Mouse (Mus musculus) hindbrain, postnatal 0 days (tissue): ENCODE measurements at regions not wholly inside any gene's neighbourhood (a gene's known extent, or its start where the extent isn't known, plus 50 kb on each side); places are given as distances from the start of the nearest gene placed in this dataset.

Experiments used
- ATAC-seq: fragments of 200-750 bp; cut with Nextera tagmentation; 2 replicates; pipeline ENCODE4 v1.8.0; 2017; ENCODE audit warnings: mild to moderate bottlenecking, moderate TSS enrichment, moderate library complexity
- DNase-seq: peaks from one replicate; pipeline ENCODE4 v3.0.0-alpha.2; 2015; ENCODE audit warnings: low spot score
- H3K27ac ChIP-seq: fragments of 300-500 bp; sonication (generic); 2 replicates; pipeline ENCODE4 v1.5.1; 2014; ENCODE audit warnings: mild to moderate bottlenecking
- H3K27me3 ChIP-seq: fragments of 300-500 bp; sonication (generic); 2 replicates; pipeline ENCODE4 v1.6.1; 2014; ENCODE audit warnings: low read length, mixed read lengths; ENCODE audit not compliant: insufficient read depth
- H3K36me3 ChIP-seq: fragments of 300-500 bp; sonication (generic); 2 replicates; pipeline ENCODE4 v1.6.1; 2014; ENCODE audit warnings: low read length, mixed read lengths; ENCODE audit not compliant: insufficient read depth
- H3K4me1 ChIP-seq: fragments of 300-500 bp; sonication (generic); 2 replicates; pipeline ENCODE4 v1.6.1; 2014; ENCODE audit warnings: antibody characterized with exemption, low read length, mixed read lengths; ENCODE audit not compliant: insufficient read depth
- H3K4me2 ChIP-seq: fragments of 300-500 bp; sonication (generic); 2 replicates; pipeline ENCODE4 v1.6.1; 2014; ENCODE audit warnings: low read depth, mild to moderate bottlenecking, low read length, moderate library complexity, mixed read lengths
- H3K4me3 ChIP-seq: fragments of 300-500 bp; sonication (generic); 2 replicates; pipeline ENCODE4 v1.5.1; 2014; ENCODE audit warnings: low read length
- H3K9ac ChIP-seq: fragments of 300-500 bp; sonication (generic); replicated peaks from 2 replicates; pipeline ENCODE4 v1.6.1; 2014; ENCODE audit warnings: mild to moderate bottlenecking, low read length, moderate library complexity, mixed read lengths
- H3K9me3 ChIP-seq: fragments of 300-500 bp; sonication (generic); 2 replicates; pipeline ENCODE4 v1.6.1; 2016; ENCODE audit warnings: low read length, mixed read lengths
- CTCF ChIP-seq: IDR thresholded peaks from 2 replicates; pipeline ENCODE4 v1.5.1; 2016; ENCODE audit warnings: antibody characterized with exemption, control low read depth, low read depth
- WGBS: fragments of 180-500 bp; shearing (Covaris S2); extraction: QIAGEN DNeasy Blood & Tissue Kit; methylation state at CpG from one replicate; pipeline ENCODE4 v1.1.7; 2014; 5-methylcytosine and 5-hydroxymethylcytosine counted together

GRCm38 (mm10) chr13:52049249-52049648 lies 202.8 kb downstream of the Gadd45g start:
- Histone ChIP-seq H3K4me1 (peaks cover 14% of the 10 kb centered on the region), H3K9me3 (no peaks in the 10 kb centered on the region), H3K36me3 (no peaks in the 10 kb centered on the region), H3K4me2 (no peak overlapping the region), H3K27me3 (no peaks in the 10 kb centered on the region), H3K4me3 (no peak overlapping the region), H3K27ac (no peak overlapping the region), H3K9ac (no peak overlapping the region)
- 95% methylated on average over 2 of the region's 2 CpGs for WGBS
- no peak for TF ChIP-seq CTCF
- ATAC-seq (no peak), DNase-seq (no peak)

- no peak for TF ChIP-seq CTCF
- WGBS = 86% methylated on average over 8 of the region's 8 CpGs
- no peak for ATAC-seq
Observed at GRCm38 (mm10) chr13:52055741-52056140, 209.3 kb downstream of the Gadd45g start.

GRCm38 (mm10) chr13:52057456-52057855 lies 211.0 kb downstream of the Gadd45g start:
- 87% methylated on average over 10 of the region's 10 CpGs for WGBS

More at GRCm38 (mm10) chr13:52055741-52056140, 209.3 kb downstream of the Gadd45g start:
- H3K27me3 ChIP-seq = no peaks in the 10 kb centered on the region
- H3K9me3 ChIP-seq = no peaks in the 10 kb centered on the region
- H3K4me3 ChIP-seq = no peak overlapping the region
- H3K9ac ChIP-seq = no peak overlapping the region
- H3K36me3 ChIP-seq = no peaks in the 10 kb centered on the region
- H3K4me1 ChIP-seq = no peaks in the 10 kb centered on the region
- no peak overlapping the region for H3K27ac ChIP-seq
- no peak overlapping the region for H3K4me2 ChIP-seq
- DNase-seq = no peak

GRCm38 (mm10) chr13:52059756-52060417 lies 213.4 kb downstream of the Gadd45g start:
- H3K27me3 ChIP-seq = no peaks in the 10 kb centered on the region
- no peaks in the 10 kb centered on the region for H3K4me1 ChIP-seq
- no peak overlapping the region for H3K4me3 ChIP-seq
- no peak for TF ChIP-seq CTCF
- H3K9ac ChIP-seq = no peak overlapping the region
- no peaks in the 10 kb centered on the region for H3K9me3 ChIP-seq
- ATAC-seq (no peak), DNase-seq (no peak)
- H3K27ac ChIP-seq = no peak overlapping the region
- WGBS = 88% methylated on average over 22 of the region's 22 CpGs
- no peak overlapping the region for H3K4me2 ChIP-seq
- H3K36me3 ChIP-seq = no peaks in the 10 kb centered on the region

More at GRCm38 (mm10) chr13:52057456-52057855, 211.0 kb downstream of the Gadd45g start:
- H3K9ac ChIP-seq = no peak overlapping the region
- H3K27me3 ChIP-seq = no peaks in the 10 kb centered on the region
- no peak for DNase-seq
- H3K4me3 ChIP-seq = no peak overlapping the region
- H3K9me3 ChIP-seq = no peaks in the 10 kb centered on the region
- no peak overlapping the region for H3K27ac ChIP-seq
- no peaks in the 10 kb centered on the region for H3K36me3 ChIP-seq
- ATAC-seq = no peak
- no peak for TF ChIP-seq CTCF
- H3K4me2 ChIP-seq = no peak overlapping the region
- H3K4me1 ChIP-seq = no peaks in the 10 kb centered on the region

- Histone ChIP-seq H3K27ac (no peak overlapping the region), H3K9ac (no peak overlapping the region), H3K4me2 (no peak overlapping the region), H3K4me3 (no peak overlapping the region), H3K9me3 (no peaks in the 10 kb centered on the region), H3K27me3 (no peaks in the 10 kb centered on the region), H3K36me3 (no peaks in the 10 kb centered on the region), H3K4me1 (no peaks in the 10 kb centered on the region)
- no peak for TF ChIP-seq CTCF
- WGBS = 41% methylated on average over 10 of the region's 10 CpGs
- DNase-seq (no peak), ATAC-seq (no peak)
Observed at GRCm38 (mm10) chr13:52060418-52060870, 214.0 kb downstream of the Gadd45g start.

GRCm38 (mm10) chr13:52061454-52061853 lies 215.0 kb downstream of the Gadd45g start:
- Histone ChIP-seq H3K9me3 (no peaks in the 10 kb centered on the region), H3K36me3 (no peaks in the 10 kb centered on the region), H3K4me3 (no peak overlapping the region), H3K4me2 (no peak overlapping the region), H3K9ac (no peak overlapping the region), H3K27ac (no peak overlapping the region), H3K27me3 (no peaks in the 10 kb centered on the region), H3K4me1 (no peaks in the 10 kb centered on the region)
- DNase-seq (no peak), ATAC-seq (no peak)
- no peak for TF ChIP-seq CTCF

- no peak for TF ChIP-seq CTCF
- no peaks in the 10 kb centered on the region for H3K4me1 ChIP-seq
- no peak overlapping the region for H3K4me2 ChIP-seq
- no peak overlapping the region for H3K27ac ChIP-seq
- H3K4me3 ChIP-seq = no peak overlapping the region
- H3K36me3 ChIP-seq = no peaks in the 10 kb centered on the region
- no peak overlapping the region for H3K9ac ChIP-seq
- no peaks in the 10 kb centered on the region for H3K27me3 ChIP-seq
- 90% methylated on average over 4 of the region's 4 CpGs for WGBS
- DNase-seq (no peak), ATAC-seq (no peak)
- H3K9me3 ChIP-seq = no peaks in the 10 kb centered on the region
Observed at GRCm38 (mm10) chr13:52061881-52062280, 215.4 kb downstream of the Gadd45g start.
